Mouse (Mus musculus): ENCODE results near the gene Paf1. TPM values are rescaled to one million over a fixed set of nuclear protein-coding genes. Genes with fewer than 3 reads are reported as not detected.

Gene Paf1
- polyA plus RNA-seq, 1 experiment from 2014 or later, result 82.0 TPM

Other genes with a start within 250 kb of the Paf1 start
- gene Fbl, start 223.2 kb upstream of the Paf1 start, polyA plus RNA-seq (2014; fragmentation: Nextera tagmentation; extraction: Ambion mirVana), result 39.5 and 42.9 TPM in 2 replicates
- gene Dyrk1b, start 213.5 kb upstream of the Paf1 start, polyA plus RNA-seq (2014; fragmentation: Nextera tagmentation; extraction: Ambion mirVana), result 17.0 and 18.2 TPM in 2 replicates
- gene Eid2, start 125.1 kb upstream of the Paf1 start, polyA plus RNA-seq (2014; fragmentation: Nextera tagmentation; extraction: Ambion mirVana), result 12.6 and 16.1 TPM in 2 replicates
- 15.4 and 17.3 TPM in 2 replicates for gene Eid2b, start 115.2 kb upstream of the Paf1 start, polyA plus RNA-seq (2014; fragmentation: Nextera tagmentation; extraction: Ambion mirVana)
- 0.24 TPM in 1 of 2 replicates, not detected in the other for gene Selenov, start 101.8 kb upstream of the Paf1 start, polyA plus RNA-seq (2014; fragmentation: Nextera tagmentation; extraction: Ambion mirVana)
- gene Dll3, start 90.7 kb upstream of the Paf1 start, polyA plus RNA-seq (2014; fragmentation: Nextera tagmentation; extraction: Ambion mirVana), result 43.6 and 50.5 TPM in 2 replicates
- gene Timm50, start 80.9 kb upstream of the Paf1 start, polyA plus RNA-seq (2014; fragmentation: Nextera tagmentation; extraction: Ambion mirVana), result 222 and 235 TPM in 2 replicates
- 97.2 and 104 TPM in 2 replicates for gene Supt5, start 54.2 kb upstream of the Paf1 start, polyA plus RNA-seq (2014; fragmentation: Nextera tagmentation; extraction: Ambion mirVana)
- 727 and 782 TPM in 2 replicates for gene Rps16, start 42.3 kb upstream of the Paf1 start, polyA plus RNA-seq (2014; fragmentation: Nextera tagmentation; extraction: Ambion mirVana)
- 81.2 and 81.3 TPM in 2 replicates for gene Plekhg2, start 20.4 kb upstream of the Paf1 start, polyA plus RNA-seq (2014; fragmentation: Nextera tagmentation; extraction: Ambion mirVana)
- 4.5 and 5.2 TPM in 2 replicates for gene Zfp36, start 12.7 kb upstream of the Paf1 start, polyA plus RNA-seq (2014; fragmentation: Nextera tagmentation; extraction: Ambion mirVana)
- 40.1 and 46.1 TPM in 2 replicates for gene Med29, start 243 bp upstream of the Paf1 start, polyA plus RNA-seq (2014; fragmentation: Nextera tagmentation; extraction: Ambion mirVana)
- gene Gmfg, start 44.5 kb downstream of the Paf1 start, polyA plus RNA-seq (2014; fragmentation: Nextera tagmentation; extraction: Ambion mirVana), result 4.0 and 4.9 TPM in 2 replicates
- gene Lrfn1, start 59.0 kb downstream of the Paf1 start, polyA plus RNA-seq (2014; fragmentation: Nextera tagmentation; extraction: Ambion mirVana), result 6.1 and 8.2 TPM in 2 replicates
- gene Ifnl2, start 117.5 kb downstream of the Paf1 start, polyA plus RNA-seq (2014; fragmentation: Nextera tagmentation; extraction: Ambion mirVana), result not detected in 2 replicates
- not detected in 2 replicates for gene Ifnl3, start 129.9 kb downstream of the Paf1 start, polyA plus RNA-seq (2014; fragmentation: Nextera tagmentation; extraction: Ambion mirVana)
- not detected in 2 replicates for gene Sycn, start 147.9 kb downstream of the Paf1 start, polyA plus RNA-seq (2014; fragmentation: Nextera tagmentation; extraction: Ambion mirVana)
- gene Nccrp1, start 154.3 kb downstream of the Paf1 start, polyA plus RNA-seq (2014; fragmentation: Nextera tagmentation; extraction: Ambion mirVana), result not detected in 2 replicates
- 40.7 and 41.1 TPM in 2 replicates for gene Samd4b, start 205.2 kb downstream of the Paf1 start, polyA plus RNA-seq (2014; fragmentation: Nextera tagmentation; extraction: Ambion mirVana)
- gene Pak4, start 205.2 kb downstream of the Paf1 start, polyA plus RNA-seq (2014; fragmentation: Nextera tagmentation; extraction: Ambion mirVana), result 50.7 and 56.2 TPM in 2 replicates
- not detected in 2 replicates for gene Acp7, start 238.4 kb downstream of the Paf1 start, polyA plus RNA-seq (2014; fragmentation: Nextera tagmentation; extraction: Ambion mirVana)